Mouse (Mus musculus) midbrain, embryonic 10.5 days (tissue): ENCODE measurements around the gene Cep170. TPM values are rescaled to one million over a fixed set of nuclear protein-coding genes. Genes with fewer than 3 reads are reported as not detected.

Experiments
- DNase-seq: peaks from one replicate; pipeline ENCODE4 v3.0.0-alpha.2; 2017; ENCODE audit warnings: low spot score
- H3K27ac ChIP-seq: fragments of 300-500 bp; sonication (generic); replicated peaks from 2 replicates; pipeline ENCODE4 v1.5.1; 2016; ENCODE audit warnings: mild to moderate bottlenecking
- H3K27me3 ChIP-seq: fragments of 300-500 bp; sonication (generic); 2 replicates; pipeline ENCODE4 v1.6.1; 2016; ENCODE audit warnings: low read depth, mild to moderate bottlenecking; ENCODE audit not compliant: poor library complexity, severe bottlenecking
- H3K36me3 ChIP-seq: fragments of 300-500 bp; sonication (generic); 2 replicates; pipeline ENCODE4 v1.6.1; 2016; ENCODE audit warnings: mild to moderate bottlenecking, moderate library complexity
- H3K4me1 ChIP-seq: fragments of 300-500 bp; sonication (generic); 2 replicates; pipeline ENCODE4 v1.6.1; 2016
- H3K4me3 ChIP-seq: fragments of 300-500 bp; sonication (generic); 2 replicates; pipeline ENCODE4 v1.5.1; 2016; ENCODE audit warnings: mild to moderate bottlenecking, moderate library complexity
- H3K9me3 ChIP-seq: fragments of 300-500 bp; sonication (generic); replicated peaks from 2 replicates; pipeline ENCODE4 v1.6.1; 2016; ENCODE audit warnings: mild to moderate bottlenecking
- WGBS: fragments of 180-500 bp; shearing (Covaris S2); methylation state at CpG from one replicate; pipeline ENCODE4 v1.1.7; 2016; 5-methylcytosine and 5-hydroxymethylcytosine counted together
- polyA plus RNA-seq: library from polyadenylated mRNA; unstranded; fragments of >200 nt; fragmentation: Nextera tagmentation; extraction: Ambion mirVana; gene quantifications from 2 replicates; pipeline ENCODE4 v1.2.1, GENCODE M21; 2016

The Cep170 gene
- polyA plus RNA-seq, 1 experiment from 2014 or later = 32.0 TPM

GRCm38 (mm10) chr1:176833948-176834347 lies 20.1 kb upstream of the Cep170 start:
- H3K27me3 ChIP-seq = peaks cover 21% of the 10 kb centered on the region
- no peaks in the 10 kb centered on the region for H3K9me3 ChIP-seq
- 0 out of 2 replicates have a peak, but pooled peaks cover 2% of the 10 kb centered on the region for H3K36me3 ChIP-seq
- peaks cover 12% of the 10 kb centered on the region for H3K4me1 ChIP-seq
- DNase-seq = no peak
- no peak overlapping the region for H3K27ac ChIP-seq
- WGBS = 81% methylated on average over 3 of the region's 3 CpGs
- no peak overlapping the region for H3K4me3 ChIP-seq

- Histone ChIP-seq H3K4me1 (peaks cover 12% of the 10 kb centered on the region), H3K36me3 (peaks cover 7% of the 10 kb centered on the region; the same call in 1 of the 2 replicates), H3K4me3 (no peak overlapping the region), H3K27ac (no peak overlapping the region), H3K27me3 (peaks cover 21% of the 10 kb centered on the region), H3K9me3 (no peaks in the 10 kb centered on the region)
- DNase-seq = no peak
These were observed 19.4 kb upstream of the Cep170 start for GRCm38 (mm10) chr1:176833257-176833656.

- H3K4me1 ChIP-seq = peaks cover 12% of the 10 kb centered on the region
- peaks cover 21% of the 10 kb centered on the region for H3K27me3 ChIP-seq
- H3K27ac ChIP-seq = no peak overlapping the region
- H3K9me3 ChIP-seq = no peaks in the 10 kb centered on the region
- H3K36me3 ChIP-seq = peaks cover 7% of the 10 kb centered on the region; the same call in 1 of the 2 replicates
- DNase-seq = no peak
- no peak overlapping the region for H3K4me3 ChIP-seq
- 89% methylated on average over 8 of the region's 8 CpGs for WGBS
These were observed 18.7 kb upstream of the Cep170 start for GRCm38 (mm10) chr1:176832607-176833006.

GRCm38 (mm10) chr1:176832071-176832470 lies 18.2 kb upstream of the Cep170 start:
- 89% methylated on average over 2 of the region's 2 CpGs for WGBS

GRCm38 (mm10) chr1:176828666-176829065 lies 14.8 kb upstream of the Cep170 start:
- Histone ChIP-seq H3K27me3 (no peaks in the 10 kb centered on the region), H3K9me3 (no peaks in the 10 kb centered on the region), H3K4me1 (0 out of 2 replicates have a peak, but pooled peaks cover 3% of the 10 kb centered on the region), H3K27ac (no peak overlapping the region), H3K36me3 (peaks cover 7% of the 10 kb centered on the region; the same call in 1 of the 2 replicates), H3K4me3 (no peak overlapping the region)
- no peak for DNase-seq
- WGBS = 94% methylated on average over 12 of the region's 12 CpGs

More at GRCm38 (mm10) chr1:176832071-176832470, 18.2 kb upstream of the Cep170 start:
- Histone ChIP-seq H3K4me1 (peaks cover 12% of the 10 kb centered on the region), H3K27me3 (peaks cover 21% of the 10 kb centered on the region), H3K36me3 (peaks cover 7% of the 10 kb centered on the region; the same call in 1 of the 2 replicates), H3K27ac (no peak overlapping the region), H3K9me3 (no peaks in the 10 kb centered on the region), H3K4me3 (no peak overlapping the region)
- no peak for DNase-seq

GRCm38 (mm10) chr1:176827945-176828485 lies 14.1 kb upstream of the Cep170 start:
- WGBS = 79% methylated on average over 5 of the region's 5 CpGs
- DNase-seq = no peak
- Histone ChIP-seq H3K27me3 (no peaks in the 10 kb centered on the region), H3K4me1 (0 out of 2 replicates have a peak, but pooled peaks cover 3% of the 10 kb centered on the region), H3K9me3 (no peaks in the 10 kb centered on the region), H3K4me3 (no peak overlapping the region), H3K27ac (no peak overlapping the region), H3K36me3 (peaks cover 7% of the 10 kb centered on the region; the same call in 1 of the 2 replicates)

GRCm38 (mm10) chr1:176827365-176827764 lies 13.5 kb upstream of the Cep170 start:
- Histone ChIP-seq H3K27ac (no peak overlapping the region), H3K36me3 (peaks cover 7% of the 10 kb centered on the region; the same call in 1 of the 2 replicates), H3K9me3 (no peaks in the 10 kb centered on the region), H3K27me3 (no peaks in the 10 kb centered on the region), H3K4me3 (no peak overlapping the region), H3K4me1 (0 out of 2 replicates have a peak, but pooled peaks cover 3% of the 10 kb centered on the region)
- 83% methylated on average over 4 of the region's 4 CpGs for WGBS
- no peak for DNase-seq

GRCm38 (mm10) chr1:176826931-176827330 lies 13.1 kb upstream of the Cep170 start:
- H3K9me3 ChIP-seq = no peaks in the 10 kb centered on the region
- no peak for DNase-seq
- H3K27ac ChIP-seq = no peak overlapping the region
- H3K27me3 ChIP-seq = no peaks in the 10 kb centered on the region
- WGBS = 90% methylated on average over 4 of the region's 4 CpGs
- H3K4me3 ChIP-seq = no peak overlapping the region
- H3K4me1 ChIP-seq = 0 out of 2 replicates have a peak, but pooled peaks cover 3% of the 10 kb centered on the region
- H3K36me3 ChIP-seq = peaks cover 7% of the 10 kb centered on the region; the same call in 1 of the 2 replicates

GRCm38 (mm10) chr1:176826186-176826585 lies 12.3 kb upstream of the Cep170 start:
- no peaks in the 10 kb centered on the region for H3K27me3 ChIP-seq
- DNase-seq = no peak
- no peak overlapping the region for H3K4me3 ChIP-seq
- peaks cover 7% of the 10 kb centered on the region; the same call in 1 of the 2 replicates for H3K36me3 ChIP-seq
- H3K27ac ChIP-seq = no peak overlapping the region
- H3K9me3 ChIP-seq = no peaks in the 10 kb centered on the region
- WGBS = 90% methylated on average over 11 of the region's 11 CpGs
- H3K4me1 ChIP-seq = 0 out of 2 replicates have a peak, but pooled peaks cover 3% of the 10 kb centered on the region

- 0 out of 2 replicates have a peak, but pooled peaks cover 3% of the 10 kb centered on the region for H3K4me1 ChIP-seq
- no peaks in the 10 kb centered on the region for H3K9me3 ChIP-seq
- H3K4me3 ChIP-seq = no peak overlapping the region
- H3K27me3 ChIP-seq = no peaks in the 10 kb centered on the region
- no peak overlapping the region for H3K27ac ChIP-seq
- no peak for DNase-seq
- H3K36me3 ChIP-seq = peaks cover 7% of the 10 kb centered on the region; the same call in 1 of the 2 replicates
- 92% methylated on average over 4 of the region's 4 CpGs for WGBS
These were observed 11.2 kb upstream of the Cep170 start for GRCm38 (mm10) chr1:176825084-176825483.

GRCm38 (mm10) chr1:176824611-176825010 lies 10.7 kb upstream of the Cep170 start:
- no peaks in the 10 kb centered on the region for H3K27me3 ChIP-seq
- WGBS = 88% methylated on average over 6 of the region's 6 CpGs
- no peak for DNase-seq
- H3K36me3 ChIP-seq = peaks cover 7% of the 10 kb centered on the region; the same call in 1 of the 2 replicates
- no peak overlapping the region for H3K4me3 ChIP-seq
- no peak overlapping the region for H3K27ac ChIP-seq
- no peaks in the 10 kb centered on the region for H3K9me3 ChIP-seq
- H3K4me1 ChIP-seq = 0 out of 2 replicates have a peak, but pooled peaks cover 3% of the 10 kb centered on the region

GRCm38 (mm10) chr1:176823889-176824288 lies 10.0 kb upstream of the Cep170 start:
- Histone ChIP-seq H3K9me3 (no peaks in the 10 kb centered on the region), H3K27ac (no peak overlapping the region), H3K4me3 (no peak overlapping the region), H3K36me3 (peaks cover 4% of the 10 kb centered on the region; the same call in 1 of the 2 replicates), H3K4me1 (0 out of 2 replicates have a peak, but pooled peaks cover 3% of the 10 kb centered on the region), H3K27me3 (no peaks in the 10 kb centered on the region)
- WGBS = 89% methylated on average over 8 of the region's 8 CpGs
- no peak for DNase-seq

GRCm38 (mm10) chr1:176822949-176823348 lies 9.1 kb upstream of the Cep170 start:
- DNase-seq = no peak
- H3K4me1 ChIP-seq = 0 out of 2 replicates have a peak, but pooled peaks cover 3% of the 10 kb centered on the region
- no peak overlapping the region for H3K27ac ChIP-seq
- H3K9me3 ChIP-seq = no peaks in the 10 kb centered on the region
- no peaks in the 10 kb centered on the region for H3K27me3 ChIP-seq
- H3K36me3 ChIP-seq = no peaks in the 10 kb centered on the region
- 88% methylated on average over 4 of the region's 4 CpGs for WGBS
- no peak overlapping the region for H3K4me3 ChIP-seq
